ENCODE assay signal across 10 mouse cellular contexts in genomic region chr17:74272683-74273205, GRCm38 (mm10). TPM values are rescaled to one million over a fixed set of nuclear protein-coding genes. Genes with fewer than 3 reads are reported as not detected.
DNase-seq lines count a peak whose midpoint lies in the region; ATAC-seq lines count a peak whose summit lies in the region.
"Had no signal": no experiment of that assay in that cellular context is flagged by ENCODE, and none has a peak within 500 bp of the region (broad histone marks: within the 10 kb centered on the region; RNA-seq: fewer than 3 reads in every experiment).

No protein-coding gene starts in this region.

- H3K36me3 ChIP-seq in heart, embryonic 12.5 days = 0 out of 2 replicates have a peak, but pooled peaks cover 2% of the 10 kb centered on the region
- H3K36me3 ChIP-seq in megakaryocyte, embryonic 14.5 days (replicated peaks; ENCODE audit: low read length) = peaks cover 28% of the 10 kb centered on the region
- no peaks in the 10 kb centered on the region for H3K36me3 ChIP-seq in stomach, embryonic 16.5 days (ENCODE audit: control insufficient read depth, insufficient read depth, low read length)

- H3K4me3 ChIP-seq in heart, embryonic 12.5 days = no peak overlapping the region
- H3K4me3 ChIP-seq in megakaryocyte, embryonic 14.5 days (replicated peaks) = peak overlapping the region; percentile 91
- H3K4me3 ChIP-seq in stomach, embryonic 16.5 days (replicated peaks; ENCODE audit: low read length) = no peak overlapping the region

- DNase-seq in heart, postnatal 36 days = no peak
- DNase-seq in cerebellum, adult 9-11 months = no peak
- DNase-seq in frontal cortex, postnatal 10 days (ENCODE audit: low spot score in 2 of 2) = no peak
- DNase-seq: retina, postnatal 1 day had no signal

- intact Hi-C loops in heart, postnatal 36 days (cut with DNase I) = no loop called here

- H3K9me3 ChIP-seq in heart, embryonic 12.5 days (replicated peaks) = no peaks in the 10 kb centered on the region
- no peaks in the 10 kb centered on the region for H3K9me3 ChIP-seq in megakaryocyte, embryonic 14.5 days
- H3K9me3 ChIP-seq in stomach, embryonic 16.5 days (replicated peaks; ENCODE audit: control insufficient read depth, low read length) = no peaks in the 10 kb centered on the region

- ATAC-seq in heart, embryonic 12.5 days (ENCODE audit: insufficient number of reproducible peaks, low FRiP score) = 0 out of 2 replicates have a peak, but pooled peaks have one; percentile 45
- ATAC-seq in megakaryocyte, adult 5-6 weeks (ENCODE audit: poor library complexity, severe bottlenecking) = no peak
- ATAC-seq in common myeloid progenitor, adult 5-6 weeks (replicated peaks; ENCODE audit: low read depth, poor library complexity, severe bottlenecking) = peak; percentile 21; the same call in 1 of the 2 replicates
- peak; percentile 21; the same call in 1 of the 2 replicates for ATAC-seq in stomach, embryonic 16.5 days (ENCODE audit: insufficient read depth, low FRiP score)

- no peak overlapping the region for H3K9ac ChIP-seq in heart, embryonic 12.5 days
- H3K9ac ChIP-seq in stomach, embryonic 16.5 days (ENCODE audit: low read length) = no peak overlapping the region

- H3K4me2 ChIP-seq in heart, embryonic 12.5 days = no peak overlapping the region
- H3K4me2 ChIP-seq in stomach, embryonic 16.5 days (ENCODE audit: low read depth, low read length) = no peak overlapping the region

- peaks cover 24% of the 10 kb centered on the region for H3K4me1 ChIP-seq in heart, embryonic 12.5 days (replicated peaks)
- peaks cover 91% of the 10 kb centered on the region for H3K4me1 ChIP-seq in megakaryocyte, embryonic 14.5 days
- no peaks in the 10 kb centered on the region for H3K4me1 ChIP-seq in stomach, embryonic 16.5 days (ENCODE audit: control insufficient read depth, insufficient read depth, low read length)

- WGBS in heart, embryonic 12.5 days = 58% methylated on average over 16 of the region's 16 CpGs
- 77% methylated on average over 16 of the region's 16 CpGs for WGBS in stomach, embryonic 16.5 days

- H3K27ac ChIP-seq in heart, embryonic 12.5 days (ENCODE audit: poor library complexity, severe bottlenecking) = no peak overlapping the region
- no peak overlapping the region for H3K27ac ChIP-seq in stomach, embryonic 16.5 days (ENCODE audit: low read length)
- H3K27ac ChIP-seq: kidney, postnatal 0 days had no signal

- no peaks in the 10 kb centered on the region for H3K27me3 ChIP-seq in heart, embryonic 12.5 days (replicated peaks)
- no peaks in the 10 kb centered on the region for H3K27me3 ChIP-seq in megakaryocyte, embryonic 14.5 days (replicated peaks)
- H3K27me3 ChIP-seq in stomach, embryonic 16.5 days (ENCODE audit: control insufficient read depth, insufficient read depth, low read length) = no peaks in the 10 kb centered on the region

RNA-seq across cellular contexts. Expression of gene Memo1, which starts 22.6 kb away (rescaled TPM):
- polyA plus RNA-seq in heart, embryonic 12.5 days (2016; fragmentation: Nextera tagmentation; extraction: Ambion mirVana) = 66.1 and 66.9 TPM in 2 replicates
- 10 to 100 TPM; 64.4 to 72.6 TPM for total RNA-seq in heart, postnatal 36 days (2021)
- 15.6 and 32.8 TPM in 2 replicates for polyA plus RNA-seq in megakaryocyte, embryonic 14.5 days (2012; ENCODE audit: insufficient read depth, low replicate concordance)
- 64.4 and 71.4 TPM in 2 replicates for total RNA-seq in megakaryocyte, adult 5-6 weeks (2015)
- total RNA-seq in megakaryocyte, adult 5-6 weeks (2017) = 59.6 and 64.4 TPM in 2 replicates
- total RNA-seq in common myeloid progenitor, adult 5-6 weeks (2017) = 127 and 146 TPM in 2 replicates
- polyA plus RNA-seq in stomach, embryonic 16.5 days (2015; fragmentation: Nextera tagmentation; extraction: Ambion mirVana) = 82.7 and 87.5 TPM in 2 replicates

RNA-seq across cellular contexts. Expression of gene Dpy30, which starts 51.0 kb away (rescaled TPM):
- polyA plus RNA-seq in heart, embryonic 12.5 days (2016; fragmentation: Nextera tagmentation; extraction: Ambion mirVana) = 202 and 205 TPM in 2 replicates
- total RNA-seq in heart, postnatal 36 days (2021) = 10 to 100 TPM; 45.5 to 48.9 TPM
- polyA plus RNA-seq in megakaryocyte, embryonic 14.5 days (2012; ENCODE audit: insufficient read depth, low replicate concordance) = 7.4 and 93.3 TPM in 2 replicates
- 112 and 124 TPM in 2 replicates for total RNA-seq in megakaryocyte, adult 5-6 weeks (2015)
- 69.1 and 84.8 TPM in 2 replicates for total RNA-seq in megakaryocyte, adult 5-6 weeks (2017)
- total RNA-seq in common myeloid progenitor, adult 5-6 weeks (2017) = 107 and 148 TPM in 2 replicates
- polyA plus RNA-seq in stomach, embryonic 16.5 days (2015; fragmentation: Nextera tagmentation; extraction: Ambion mirVana) = 207 and 212 TPM in 2 replicates
